Mouse (Mus musculus) effector memory CD4-positive, alpha-beta T cell, adult 7 months (primary cell): ENCODE data around the gene Gm20767. TPM values are rescaled to one million over a fixed set of nuclear protein-coding genes. Genes with fewer than 3 reads are reported as not detected.

Experiments
- polyA plus RNA-seq: library from polyadenylated mRNA; unstranded; fragments of 100-300 nt; shearing (Covaris generic); gene quantifications from one replicate; pipeline ENCODE4 v1.2.1, GENCODE M21; 2017

The Gm20767 gene
- not detected for polyA plus RNA-seq

DNA sequence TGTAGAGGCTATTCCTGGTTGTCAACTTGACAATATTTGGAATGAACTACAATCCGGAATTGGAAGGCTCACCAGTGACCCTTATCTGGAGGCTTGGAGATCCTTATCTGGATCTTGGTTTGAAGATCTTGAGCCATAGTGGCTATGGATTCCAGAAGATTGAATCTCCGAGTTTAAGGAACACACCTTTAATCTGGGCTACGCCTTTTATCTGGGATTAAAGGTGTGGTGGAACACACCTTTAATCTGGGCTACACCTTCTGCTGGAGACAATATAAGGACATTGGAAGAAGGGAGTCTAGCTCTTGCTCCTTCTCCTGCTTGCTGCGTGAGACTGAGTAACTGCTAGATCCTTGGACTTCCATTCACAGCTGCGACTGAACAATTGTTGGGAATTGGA is at the start of gene Gm20767:
Gene Gm20767 (plus strand): TSS at position 301 of the 400 bp plus-strand sequence.

DNA sequence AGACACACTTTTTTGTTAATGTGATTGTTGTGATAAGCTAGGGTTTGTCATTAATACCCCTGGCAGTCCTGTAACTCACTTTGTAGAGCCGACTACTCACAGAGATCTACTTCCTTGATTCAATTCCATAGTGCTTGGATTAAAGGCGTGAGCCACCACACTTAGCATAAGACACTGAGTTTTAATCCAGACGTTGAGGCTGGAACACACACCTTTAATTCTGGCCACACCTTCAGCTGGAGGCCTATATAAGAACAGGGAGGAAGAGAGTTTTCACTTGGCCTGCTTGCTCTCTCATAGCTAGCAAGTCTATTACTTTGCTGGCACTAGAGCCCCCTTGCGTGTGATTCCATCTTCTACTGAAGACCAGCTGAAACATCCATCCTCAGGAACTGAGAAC is 32.1 kb downstream of the Gm20767 start, which contains the start of gene Gm21818:
Gene Gm21818 (plus strand): TSS at position 301 of the 400 bp plus-strand sequence.

Other genes starting within 250 kb of the Gm20767 start
- not detected for gene Tcstv1, start 245.5 kb upstream of the Gm20767 start, polyA plus RNA-seq
- not detected for gene Gm21761, start 211.0 kb upstream of the Gm20767 start, polyA plus RNA-seq
- gene B020031M17Rik, start 189.4 kb upstream of the Gm20767 start, polyA plus RNA-seq, result not detected
- not detected for gene Gm36079, start 113.2 kb upstream of the Gm20767 start, polyA plus RNA-seq
- not detected for gene Gm21188, start 88.1 kb upstream of the Gm20767 start, polyA plus RNA-seq
- gene Gm21818, start 32.2 kb downstream of the Gm20767 start, polyA plus RNA-seq, result not detected
- gene Gm21762, start 75.7 kb downstream of the Gm20767 start, polyA plus RNA-seq, result not detected
- gene Gm21731, start 98.9 kb downstream of the Gm20767 start, polyA plus RNA-seq, result not detected
- gene AF067061, start 122.9 kb downstream of the Gm20767 start, polyA plus RNA-seq, result not detected
- 11.0 TPM for gene BC147527, start 160.1 kb downstream of the Gm20767 start, polyA plus RNA-seq
- not detected for gene Tcstv3, start 176.6 kb downstream of the Gm20767 start, polyA plus RNA-seq